Mouse (Mus musculus) forebrain, embryonic 15.5 days (tissue): ENCODE measurements around the gene Cers2. TPM values are rescaled to one million over a fixed set of nuclear protein-coding genes. Genes with fewer than 3 reads are reported as not detected.

ENCODE experiments used
- ATAC-seq: fragments of 200-750 bp; cut with Nextera tagmentation; replicated peaks from 2 replicates; pipeline ENCODE4 v1.8.0; 2017; ENCODE audit warnings: mild to moderate bottlenecking, moderate TSS enrichment, moderate library complexity
- H3K27ac ChIP-seq: fragments of 300-500 bp; sonication (generic); replicated peaks from 2 replicates; pipeline ENCODE4 v1.5.1; 2015; ENCODE audit warnings: mild to moderate bottlenecking, inconsistent platforms
- H3K27me3 ChIP-seq: fragments of 300-500 bp; sonication (generic); 2 replicates; pipeline ENCODE4 v1.6.1; 2015; ENCODE audit warnings: inconsistent platforms
- H3K36me3 ChIP-seq: fragments of 300-500 bp; sonication (generic); 2 replicates; pipeline ENCODE4 v1.6.1; 2015; ENCODE audit warnings: mild to moderate bottlenecking, inconsistent platforms
- H3K4me1 ChIP-seq: fragments of 300-500 bp; sonication (generic); 2 replicates; pipeline ENCODE4 v1.6.1; 2015; ENCODE audit warnings: inconsistent platforms
- H3K4me2 ChIP-seq: fragments of 300-500 bp; sonication (generic); replicated peaks from 2 replicates; pipeline ENCODE4 v1.6.1; 2015; ENCODE audit warnings: mild to moderate bottlenecking, inconsistent platforms
- H3K4me3 ChIP-seq: fragments of 300-500 bp; sonication (generic); 2 replicates; pipeline ENCODE4 v1.5.1; 2015; ENCODE audit warnings: mild to moderate bottlenecking, inconsistent platforms
- H3K9ac ChIP-seq: fragments of 300-500 bp; sonication (generic); replicated peaks from 2 replicates; pipeline ENCODE4 v1.6.1; 2015; ENCODE audit warnings: mild to moderate bottlenecking, inconsistent platforms
- H3K9me3 ChIP-seq: fragments of 300-500 bp; sonication (generic); 2 replicates; pipeline ENCODE4 v1.6.1; 2016; ENCODE audit warnings: inconsistent platforms
- WGBS: fragments of 180-500 bp; shearing (Covaris S2); methylation state at CpG from one replicate; pipeline ENCODE4 v1.1.7; 2015; ENCODE audit warnings: mixed read lengths; 5-methylcytosine and 5-hydroxymethylcytosine counted together
- polyA plus RNA-seq: library from polyadenylated mRNA; unstranded; fragments of >200 nt; fragmentation: Nextera tagmentation; extraction: Ambion mirVana; gene quantifications from 2 replicates; pipeline ENCODE4 v1.2.1, GENCODE M21; 2015

The Cers2 gene
- polyA plus RNA-seq, 1 experiment from 2014 or later: 96.7 TPM

GRCm38 (mm10) chr3:95312623-95313022 is 2.0 kb upstream of the Cers2 start:
- no peaks in the 10 kb centered on the region for H3K36me3 ChIP-seq
- no peak overlapping the region for H3K4me3 ChIP-seq
- H3K4me1 ChIP-seq: peaks cover 25% of the 10 kb centered on the region
- H3K4me2 ChIP-seq: no peak overlapping the region
- ATAC-seq: no peak
- no peak overlapping the region for H3K27ac ChIP-seq
- H3K9ac ChIP-seq: no peak overlapping the region
- 88% methylated on average over 6 of the region's 6 CpGs for WGBS
- no peaks in the 10 kb centered on the region for H3K27me3 ChIP-seq
- no peaks in the 10 kb centered on the region for H3K9me3 ChIP-seq

DNA sequence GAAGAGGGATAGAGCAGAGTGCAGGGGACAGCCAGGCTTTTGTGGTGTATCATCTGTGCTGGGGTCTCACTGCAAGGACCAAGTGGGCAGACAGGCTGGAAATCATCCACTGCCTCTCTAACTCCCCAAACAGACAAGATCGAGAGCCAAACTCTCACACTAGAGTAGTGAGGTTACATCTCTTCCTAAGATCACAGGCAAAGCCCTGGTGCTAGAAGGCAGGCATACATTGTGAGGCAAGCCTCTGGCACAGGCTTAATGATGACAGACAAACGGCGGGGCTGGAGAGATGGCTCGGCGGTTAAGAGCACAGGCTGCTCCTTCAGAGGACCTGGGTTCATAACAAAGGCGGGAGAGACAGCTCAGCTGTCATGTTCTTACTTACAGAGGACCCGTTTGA is 1.1 kb upstream of the Cers2 start:
- Histone ChIP-seq H3K4me3 (no peak overlapping the region), H3K27me3 (no peaks in the 10 kb centered on the region), H3K9me3 (no peaks in the 10 kb centered on the region), H3K4me2 (no peak overlapping the region), H3K9ac (no peak overlapping the region), H3K36me3 (no peaks in the 10 kb centered on the region), H3K4me1 (peaks cover 28% of the 10 kb centered on the region), H3K27ac (no peak overlapping the region)
- WGBS: 41% methylated on average over 7 of the region's 7 CpGs
- no peak for ATAC-seq

DNA sequence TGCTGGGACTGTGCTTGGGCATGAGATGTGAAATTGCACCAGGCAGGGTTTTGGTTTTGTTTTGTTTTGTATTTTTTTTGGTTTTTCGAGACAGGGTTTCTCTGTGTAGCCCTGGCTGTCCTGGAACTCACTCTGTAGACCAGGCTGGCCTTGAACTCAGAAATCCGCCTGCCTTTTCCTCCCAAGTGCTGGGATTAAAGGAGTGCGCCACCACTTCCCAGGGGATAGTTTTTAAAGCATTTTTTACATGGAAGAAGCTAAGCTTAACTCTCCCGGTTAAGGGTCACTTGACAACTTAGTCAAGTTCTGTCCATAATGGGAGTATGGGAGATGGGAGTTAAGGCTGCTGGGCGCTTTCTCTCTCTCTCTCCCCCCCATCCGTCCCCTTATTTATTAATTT is 516 bp upstream of the Cers2 start:
- ATAC-seq: no peak
- no peaks in the 10 kb centered on the region for H3K36me3 ChIP-seq
- no peak overlapping the region for H3K9ac ChIP-seq
- 71% methylated on average over 6 of the region's 6 CpGs for WGBS
- H3K9me3 ChIP-seq: no peaks in the 10 kb centered on the region
- H3K27me3 ChIP-seq: no peaks in the 10 kb centered on the region
- H3K27ac ChIP-seq: peak overlapping the region; percentile 90
- peak overlapping the region; percentile 85; the same call in 1 of the 2 replicates for H3K4me3 ChIP-seq
- peaks cover 33% of the 10 kb centered on the region for H3K4me1 ChIP-seq
- peak overlapping the region; percentile 68 for H3K4me2 ChIP-seq

GRCm38 (mm10) chr3:95315094-95315843 is 678 bp downstream of the Cers2 start:
- Histone ChIP-seq H3K4me3 (peak overlapping the region; percentile 85), H3K36me3 (peaks cover 3% of the 10 kb centered on the region), H3K27me3 (no peaks in the 10 kb centered on the region), H3K27ac (peak overlapping the region; percentile 90), H3K4me1 (peaks cover 33% of the 10 kb centered on the region), H3K9me3 (no peaks in the 10 kb centered on the region), H3K4me2 (peak overlapping the region; percentile 68), H3K9ac (peak overlapping the region; percentile 92)
- peak; percentile 95 for ATAC-seq
- WGBS: under 1% methylated on average over 70 of the region's 71 CpGs

DNA sequence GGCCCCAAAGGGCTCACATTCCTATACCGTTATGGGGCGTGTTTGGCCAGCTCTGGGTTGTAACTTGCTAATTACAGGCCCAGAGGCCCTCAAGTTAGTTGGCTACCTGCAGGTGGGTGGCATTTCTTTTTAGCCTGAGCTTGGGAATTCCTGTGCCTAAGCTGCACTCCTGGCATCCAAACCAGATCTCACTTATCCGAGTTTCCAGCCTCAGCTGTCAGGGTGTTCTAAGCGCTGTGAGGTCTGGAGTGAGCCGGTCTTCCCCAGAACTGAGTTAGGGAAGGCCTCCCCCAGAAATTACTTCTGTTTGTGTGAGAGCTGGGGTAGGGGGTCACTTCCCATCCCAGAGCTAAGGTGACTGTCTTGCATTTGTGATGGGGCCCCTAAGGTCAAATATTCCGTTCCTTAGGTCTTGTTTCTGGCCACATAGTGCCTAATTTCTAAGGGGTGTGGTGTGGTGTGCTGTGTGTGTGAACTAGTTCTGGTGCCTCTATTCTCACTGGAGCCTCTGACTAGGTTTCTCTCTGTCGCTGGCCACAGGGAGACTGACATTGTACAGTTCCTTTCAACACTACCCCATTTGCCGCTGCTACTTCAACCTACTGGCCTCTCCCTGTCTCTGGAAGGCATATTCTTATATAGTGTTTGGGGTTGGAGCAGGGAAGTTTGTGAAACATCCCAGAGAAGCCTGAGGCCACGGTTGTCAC is 1.4 kb downstream of the Cers2 start:
- WGBS: 10% methylated on average over 9 of the region's 9 CpGs
- no peak for ATAC-seq
- Histone ChIP-seq H3K9me3 (no peaks in the 10 kb centered on the region), H3K4me1 (peaks cover 33% of the 10 kb centered on the region), H3K27me3 (no peaks in the 10 kb centered on the region), H3K9ac (peak overlapping the region; percentile 92), H3K4me2 (peak overlapping the region; percentile 68), H3K4me3 (peak overlapping the region; percentile 85), H3K36me3 (peaks cover 10% of the 10 kb centered on the region), H3K27ac (peak overlapping the region; percentile 90)

- Histone ChIP-seq H3K27ac (no peak overlapping the region), H3K36me3 (peaks cover 26% of the 10 kb centered on the region), H3K4me3 (no peak overlapping the region), H3K9ac (no peak overlapping the region), H3K9me3 (no peaks in the 10 kb centered on the region), H3K27me3 (no peaks in the 10 kb centered on the region), H3K4me2 (no peak overlapping the region), H3K4me1 (peaks cover 33% of the 10 kb centered on the region)
- no peak for ATAC-seq
- WGBS: 20% methylated on average over 12 of the region's 12 CpGs
These were observed 3.0 kb downstream of the Cers2 start for GRCm38 (mm10) chr3:95317414-95318080.

- H3K4me2 ChIP-seq: no peak overlapping the region
- no peak overlapping the region for H3K4me3 ChIP-seq
- WGBS: 36% methylated on average over 6 of the region's 6 CpGs
- ATAC-seq: no peak
- peaks cover 33% of the 10 kb centered on the region for H3K4me1 ChIP-seq
- H3K27ac ChIP-seq: no peak overlapping the region
- H3K36me3 ChIP-seq: peaks cover 35% of the 10 kb centered on the region
- H3K27me3 ChIP-seq: no peaks in the 10 kb centered on the region
- no peaks in the 10 kb centered on the region for H3K9me3 ChIP-seq
- no peak overlapping the region for H3K9ac ChIP-seq
These were observed 4.0 kb downstream of the Cers2 start for GRCm38 (mm10) chr3:95318548-95318947.

DNA sequence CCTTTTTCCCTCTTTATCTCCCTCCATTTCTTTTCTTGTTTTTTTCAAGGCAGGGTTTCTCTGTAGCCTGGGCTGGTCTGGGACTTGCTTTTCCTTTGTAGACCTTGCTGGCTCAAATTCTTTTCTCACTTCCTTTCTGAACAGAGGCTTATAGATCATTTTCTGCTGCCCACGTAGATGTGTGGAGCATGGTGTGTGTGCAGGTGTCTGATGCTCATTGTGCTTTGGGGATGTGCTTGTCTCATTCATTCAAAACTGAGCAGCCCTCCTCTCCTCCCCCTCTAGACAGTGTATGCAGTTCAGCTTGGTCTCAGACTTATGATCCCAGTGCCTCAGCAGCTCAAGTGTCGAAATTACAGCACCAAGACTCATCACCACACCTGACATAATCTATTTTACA is 4.5 kb downstream of the Cers2 start:
- no peak overlapping the region for H3K9ac ChIP-seq
- ATAC-seq: no peak
- WGBS: 66% methylated on average over 2 of the region's 2 CpGs
- no peaks in the 10 kb centered on the region for H3K9me3 ChIP-seq
- H3K4me3 ChIP-seq: no peak overlapping the region
- no peak overlapping the region for H3K27ac ChIP-seq
- H3K4me2 ChIP-seq: no peak overlapping the region
- H3K4me1 ChIP-seq: peaks cover 32% of the 10 kb centered on the region
- no peaks in the 10 kb centered on the region for H3K27me3 ChIP-seq
- H3K36me3 ChIP-seq: peaks cover 41% of the 10 kb centered on the region

DNA sequence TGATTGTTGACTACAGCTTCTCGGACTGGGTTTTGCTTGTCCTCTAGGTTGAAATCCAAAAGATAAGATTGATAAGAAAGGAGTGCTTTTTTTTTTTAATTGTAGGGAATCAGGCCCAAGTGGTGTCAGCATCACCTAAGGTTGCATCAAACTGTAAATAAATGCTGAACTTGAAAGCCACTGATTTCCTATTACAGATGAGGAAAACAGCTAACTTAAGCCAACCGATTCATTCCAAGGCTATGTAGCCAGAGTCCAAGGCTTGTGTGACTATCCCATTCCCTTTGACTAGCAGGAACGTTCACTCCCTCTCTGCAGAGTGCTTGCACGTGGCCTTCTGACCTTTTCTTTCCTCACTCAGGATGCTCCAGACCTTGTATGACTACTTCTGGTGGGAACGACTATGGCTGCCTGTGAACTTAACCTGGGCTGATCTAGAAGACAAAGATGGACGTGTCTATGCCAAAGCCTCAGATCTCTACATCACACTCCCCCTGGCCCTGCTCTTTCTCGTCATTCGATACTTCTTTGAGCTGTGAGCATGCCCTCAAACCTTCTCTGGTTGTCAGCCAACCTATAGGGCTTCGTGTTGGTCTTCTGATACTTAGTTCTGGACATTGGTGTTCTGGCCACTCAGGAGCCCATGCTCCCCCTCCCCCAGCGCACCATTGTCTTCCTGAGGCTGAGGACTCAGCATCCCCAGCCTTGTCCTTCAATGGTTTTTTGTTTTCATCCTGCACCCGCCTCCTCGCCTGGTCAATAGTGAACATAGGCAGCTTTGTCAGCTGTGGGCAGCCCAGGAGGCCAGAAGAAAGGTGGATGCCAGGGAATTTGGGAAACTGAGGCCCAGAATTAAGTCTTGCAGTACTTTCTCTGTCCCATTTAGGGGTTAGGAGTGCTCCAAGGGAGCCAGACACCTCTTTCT is 5.4 kb downstream of the Cers2 start:
- no peak overlapping the region for H3K9ac ChIP-seq
- peaks cover 49% of the 10 kb centered on the region for H3K36me3 ChIP-seq
- 67% methylated on average over 12 of the region's 12 CpGs for WGBS
- no peak for ATAC-seq
- no peak overlapping the region for H3K27ac ChIP-seq
- H3K4me2 ChIP-seq: no peak overlapping the region
- peaks cover 26% of the 10 kb centered on the region for H3K4me1 ChIP-seq
- no peak overlapping the region for H3K4me3 ChIP-seq
- no peaks in the 10 kb centered on the region for H3K9me3 ChIP-seq
- H3K27me3 ChIP-seq: no peaks in the 10 kb centered on the region

DNA sequence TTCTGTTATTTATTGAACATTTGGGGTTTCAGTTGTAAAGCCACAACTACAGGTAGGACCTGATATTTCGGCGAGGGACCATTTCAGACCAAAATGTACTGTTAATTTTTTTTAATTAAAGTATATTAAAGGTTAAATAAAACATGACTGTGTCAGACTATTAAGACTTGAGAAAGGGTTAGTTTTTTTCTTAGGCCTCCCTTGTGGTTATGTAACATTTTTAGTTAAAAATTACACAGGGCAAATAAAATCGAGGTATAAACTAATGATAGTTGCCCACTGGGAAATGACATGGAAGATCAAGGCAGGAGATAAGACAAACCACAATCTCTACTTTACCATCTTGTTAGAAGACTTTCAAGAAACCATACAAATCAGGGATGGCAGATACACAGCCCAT is 8.8 kb downstream of the Cers2 start:
- Histone ChIP-seq H3K36me3 (peaks cover 84% of the 10 kb centered on the region), H3K9ac (no peak overlapping the region), H3K27ac (no peak overlapping the region), H3K4me1 (peaks cover 5% of the 10 kb centered on the region; the same call in 1 of the 2 replicates), H3K4me2 (no peak overlapping the region), H3K27me3 (no peaks in the 10 kb centered on the region), H3K4me3 (no peak overlapping the region), H3K9me3 (no peaks in the 10 kb centered on the region)
- 96% methylated on average over 3 of the region's 3 CpGs for WGBS
- ATAC-seq: no peak

DNA sequence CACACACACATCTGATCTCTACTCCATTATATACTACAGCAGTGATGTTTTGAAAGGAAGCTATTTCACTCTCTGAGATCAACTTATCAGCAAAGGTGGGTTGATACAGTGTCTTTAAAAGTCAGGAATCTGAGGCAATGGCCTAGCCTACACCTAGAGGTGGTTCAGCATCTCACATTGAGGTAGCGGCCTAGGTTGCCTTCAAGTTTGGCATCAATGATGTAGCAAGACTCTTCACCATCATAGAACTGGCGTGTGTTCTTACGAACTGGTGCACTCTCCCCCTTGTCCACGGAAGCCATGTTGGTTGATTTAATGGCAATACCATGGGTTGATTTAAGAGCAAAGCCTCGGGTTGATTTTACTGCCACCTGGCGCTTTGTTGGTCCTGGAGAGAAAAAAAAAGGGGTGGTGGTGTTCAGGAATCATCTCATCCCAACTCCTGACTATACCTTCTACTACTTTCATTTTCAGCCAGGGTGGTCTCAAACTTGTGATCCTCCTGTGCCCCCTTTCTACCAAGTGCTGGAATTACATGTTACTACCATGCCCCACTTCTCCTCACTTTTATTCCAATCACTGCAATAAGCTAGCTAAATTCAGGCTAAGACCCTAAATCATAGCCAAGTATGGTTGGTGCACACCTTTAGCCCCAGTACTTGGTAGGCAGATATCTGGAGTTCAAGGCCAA is 10.0 kb downstream of the Cers2 start:
- no peaks in the 10 kb centered on the region for H3K27me3 ChIP-seq
- WGBS: 94% methylated on average over 6 of the region's 6 CpGs
- no peak for ATAC-seq
- no peak overlapping the region for H3K27ac ChIP-seq
- H3K9me3 ChIP-seq: no peaks in the 10 kb centered on the region
- peaks cover 90% of the 10 kb centered on the region for H3K36me3 ChIP-seq
- H3K4me3 ChIP-seq: no peak overlapping the region
- no peaks in the 10 kb centered on the region for H3K4me1 ChIP-seq
- H3K9ac ChIP-seq: no peak overlapping the region
- no peak overlapping the region for H3K4me2 ChIP-seq
